Comparison of ENCODE assay signal across 27 mouse cellular contexts in the genomic region with DNA sequence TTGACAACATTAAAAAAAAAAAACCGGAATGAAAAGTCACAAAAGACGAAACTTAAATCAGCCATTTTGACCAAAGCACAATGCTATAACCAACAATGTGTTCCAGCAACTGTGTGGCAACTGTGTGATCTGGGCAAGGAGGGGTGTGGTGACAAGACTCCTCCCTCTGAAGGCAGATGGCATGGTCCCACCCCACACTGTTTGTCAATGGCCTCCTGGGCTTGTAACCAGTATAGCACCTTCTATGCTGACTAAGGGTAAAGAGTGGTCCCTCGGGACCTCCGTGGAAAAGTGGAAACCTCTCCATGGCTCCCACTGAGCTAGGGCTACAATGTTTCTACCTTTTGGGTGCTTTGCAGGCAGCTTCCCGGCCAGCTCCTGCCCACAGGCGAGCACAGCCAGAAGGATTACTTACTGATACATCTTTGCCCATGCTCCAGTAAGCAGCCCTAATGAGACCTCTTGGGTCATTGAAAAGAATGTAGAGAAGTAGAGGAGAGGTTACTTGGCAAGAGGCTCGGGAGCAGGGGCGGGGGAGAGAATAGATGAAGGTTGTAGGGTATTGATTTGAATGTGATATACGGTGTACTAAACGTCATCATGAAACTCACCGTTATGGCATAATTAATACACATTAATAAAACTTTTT. TPM values are rescaled to one million over a fixed set of nuclear protein-coding genes. Genes with fewer than 3 reads are reported as not detected.
DNase-seq lines count a peak whose midpoint lies in the region; ATAC-seq lines count a peak whose summit lies in the region.
"Had no signal": no experiment of that assay in that cellular context is flagged by ENCODE, and none has a peak within 500 bp of the region (broad histone marks: within the 10 kb centered on the region; RNA-seq: fewer than 3 reads in every experiment).

No protein-coding gene starts in this region.

- no peak for ATAC-seq in hindbrain, embryonic 15.5 days (ENCODE audit: low FRiP score, low read depth)
- ATAC-seq in hindbrain, embryonic 16.5 days, result no peak
- ATAC-seq in megakaryocyte-erythroid progenitor cell, adult 5-6 weeks (replicated peaks; ENCODE audit: low FRiP score, low TSS enrichment, poor library complexity, severe bottlenecking), result 0 out of 2 replicates have a peak, but pooled peaks have one; percentile 48
- ATAC-seq: activated CD4-positive, CD25-positive, alpha-beta regulatory T cell, adult 4 months; inflammation-experienced regulatory T-cells, adult 6 months had no signal

- 0 out of 2 replicates have a peak overlapping the region, but pooled peaks have one; percentile 20 for H3K4me2 ChIP-seq in hindbrain, embryonic 15.5 days
- H3K4me2 ChIP-seq in hindbrain, embryonic 16.5 days (ENCODE audit: low read length), result no peak overlapping the region
- H3K4me2 ChIP-seq: heart, embryonic 13.5 days; hindbrain, embryonic 12.5 days; lung, embryonic 14.5 days; neural tube, embryonic 13.5 days had no signal

- 67% methylated on average over 11 of the region's 11 CpGs for WGBS in hindbrain, embryonic 15.5 days
- 69% methylated on average over 11 of the region's 11 CpGs for WGBS in hindbrain, embryonic 16.5 days

- H3K4me1 ChIP-seq in hindbrain, embryonic 15.5 days (replicated peaks), result peaks cover 14% of the 10 kb centered on the region; the same call in 1 of the 2 replicates
- peaks cover 12% of the 10 kb centered on the region for H3K4me1 ChIP-seq in hindbrain, embryonic 16.5 days (ENCODE audit: control insufficient read depth, insufficient read depth, low read depth, low read length)

- no peaks in the 10 kb centered on the region for H3K36me3 ChIP-seq in hindbrain, embryonic 15.5 days
- H3K36me3 ChIP-seq in hindbrain, embryonic 16.5 days (ENCODE audit: control insufficient read depth, insufficient read depth, low read length), result no peaks in the 10 kb centered on the region
- H3K36me3 ChIP-seq: G1E; heart, embryonic 13.5 days; hindbrain, embryonic 12.5 days; neural tube, embryonic 13.5 days had no signal

- H3K27ac ChIP-seq in hindbrain, embryonic 15.5 days (replicated peaks), result no peak overlapping the region
- H3K27ac ChIP-seq in hindbrain, embryonic 16.5 days (ENCODE audit: low read depth, low read length), result no peak overlapping the region
- H3K27ac ChIP-seq: heart, adult 2 months; heart, embryonic 13.5 days; hindbrain, embryonic 12.5 days; liver, embryonic 14.5 days; neural tube, embryonic 13.5 days had no signal

- H3K4me3 ChIP-seq in hindbrain, embryonic 15.5 days, result no peak overlapping the region
- no peak overlapping the region for H3K4me3 ChIP-seq in hindbrain, embryonic 16.5 days (ENCODE audit: low read length)
- H3K4me3 ChIP-seq: erythroblast, embryonic 14.5 days; heart, adult 2 months; heart, embryonic 13.5 days; hindbrain, embryonic 12.5 days; megakaryocyte, embryonic 14.5 days; neural tube, embryonic 13.5 days had no signal

- DNase-seq in Muller cell, postnatal 12 days (ENCODE audit: inconsistent ontology term), result peak; percentile 55
- peak; percentile 32 for DNase-seq in adipocyte (ENCODE audit: low spot score)
- DNase-seq in cerebellum, adult 11 months, result no peak
- DNase-seq in left cerebral cortex, adult 18-20 months (ENCODE audit: low spot score in 2 of 2), result no peak
- DNase-seq: adrenal gland, postnatal 10 days; B cell, adult 2 months; cerebellum, adult 9-11 months; gastrocnemius, postnatal 25 days; heart, adult 2 months; heart, postnatal 14 days; kidney, adult 18-20 months; lung, embryonic 14.5 days; midbrain, embryonic 14.5 days had no signal

- H3K27me3 ChIP-seq in hindbrain, embryonic 15.5 days, result peaks cover 40% of the 10 kb centered on the region
- H3K27me3 ChIP-seq in hindbrain, embryonic 16.5 days (replicated peaks; ENCODE audit: control insufficient read depth, insufficient read depth, low read length), result peaks cover 24% of the 10 kb centered on the region

- no peak overlapping the region for H3K9ac ChIP-seq in hindbrain, embryonic 15.5 days
- H3K9ac ChIP-seq in hindbrain, embryonic 16.5 days (ENCODE audit: low read depth, low read length), result no peak overlapping the region
- H3K9ac ChIP-seq: heart, embryonic 13.5 days; hindbrain, embryonic 12.5 days; liver, embryonic 14.5 days; lung, embryonic 14.5 days; neural tube, embryonic 13.5 days had no signal

- no peaks in the 10 kb centered on the region for H3K9me3 ChIP-seq in hindbrain, embryonic 15.5 days
- H3K9me3 ChIP-seq in hindbrain, embryonic 16.5 days (ENCODE audit: control insufficient read depth, low read length), result no peaks in the 10 kb centered on the region
- H3K9me3 ChIP-seq: G1E; heart, embryonic 13.5 days; hindbrain, embryonic 12.5 days; neural tube, embryonic 13.5 days had no signal

RNA-seq across cellular contexts. Expression of a gene that starts 3.8 kb away (rescaled TPM):
- 70.3 and 71.8 TPM in 2 replicates for polyA plus RNA-seq in hindbrain, embryonic 15.5 days (2015; fragmentation: Nextera tagmentation; extraction: Ambion mirVana)
- polyA plus RNA-seq in hindbrain, embryonic 16.5 days (2015; fragmentation: Nextera tagmentation; extraction: Ambion mirVana), result 70.4 and 88.3 TPM in 2 replicates
- total RNA-seq in megakaryocyte-erythroid progenitor cell, adult 5-6 weeks (2014; fragmentation: Nextera tagmentation), result not detected in 2 replicates
- not detected in 2 replicates for total RNA-seq in megakaryocyte-erythroid progenitor cell, adult 5-6 weeks (2017)
- total RNA-seq in left cerebral cortex, adult 18-20 months (2021), result 100 to 1,000 TPM; 710 to 834 TPM
- total RNA-seq: CH12.LX; common myeloid progenitor, adult 5-6 weeks; G1E; heart, adult 2 months had no signal
- polyA plus RNA-seq: activated CD4-positive, CD25-positive, alpha-beta regulatory T cell, adult 4 months; erythroblast, embryonic 14.5 days; G1E; inflammation-experienced regulatory T-cells, adult 6 months; lung, embryonic 14.5 days had no signal

Comparison
In these comparisons a context has a peak if more than half of its experiments do, and no peak if none do; other contexts are left out.
1. DNase-seq: peak in Muller cell, postnatal 12 days (single experiment) and adipocyte (single experiment); none in cerebellum, adult 11 months (single experiment) and left cerebral cortex, adult 18-20 months (0 of 2).
2. RNA of a gene that starts 3.8 kb away (total RNA-seq): 710 to 834 TPM in left cerebral cortex, adult 18-20 months; not detected in megakaryocyte-erythroid progenitor cell, adult 5-6 weeks; every median in the first group is over 100 times any median in the second.